Mouse (Mus musculus): Measurements from ENCODE around the gene Arid3b.
A peak's percentile ranks its signal among the peaks of the same experiment; 100 is the strongest.

The Arid3b gene

DNA sequence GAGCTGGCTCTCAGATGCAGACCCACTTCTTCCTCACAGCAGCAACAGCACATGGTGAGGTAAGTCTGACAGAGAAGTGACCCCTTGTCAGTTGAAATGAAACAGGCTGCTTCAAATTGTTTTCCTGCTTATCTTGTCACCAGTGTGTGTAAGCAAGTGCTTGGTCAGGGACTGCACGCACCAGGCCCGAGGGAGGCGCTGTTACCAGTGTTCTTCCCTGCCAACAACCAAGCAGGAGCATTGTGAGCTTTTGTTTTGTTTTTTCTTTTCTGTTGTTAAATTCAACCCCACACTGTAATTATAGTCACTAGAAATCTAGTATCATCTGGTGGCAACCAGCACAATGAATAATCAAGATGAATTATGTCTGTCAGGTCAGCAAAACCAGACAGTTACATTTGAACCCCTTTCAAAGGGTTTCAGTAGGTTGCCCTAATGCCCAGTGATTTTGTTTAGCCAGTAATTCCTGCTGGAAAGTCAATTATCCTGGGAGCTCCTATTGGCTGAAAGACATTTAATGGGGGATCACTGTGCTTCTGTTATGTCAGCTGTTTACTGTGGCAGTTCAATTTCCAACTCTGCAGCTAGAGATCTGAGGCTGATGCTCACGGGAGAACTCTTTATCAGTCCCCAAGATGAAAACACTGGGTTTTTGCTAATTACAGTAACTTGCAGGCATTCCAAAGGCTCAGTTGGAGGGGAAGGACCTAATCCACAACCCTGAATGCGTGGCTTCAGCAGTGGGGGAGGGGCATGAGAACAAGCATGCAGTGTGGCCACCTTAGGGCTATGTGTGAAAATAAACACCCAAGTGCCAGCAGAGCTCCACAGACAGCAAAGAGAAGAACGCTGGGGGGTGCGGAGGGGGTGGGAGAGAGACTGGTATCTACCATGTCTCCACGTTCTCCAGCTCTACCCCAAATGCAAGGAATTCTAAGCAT, 24.5 kb downstream of the Arid3b start:
- Histone ChIP-seq H3K36me3 (ENCODE audit: control insufficient read depth, insufficient read depth, low read length, poor library complexity, severe bottlenecking) (peaks cover 13% of the 10 kb centered on the region), H3K27me3 (ENCODE audit: control insufficient read depth, insufficient read depth, low read length, poor library complexity, severe bottlenecking) (no peaks in the 10 kb centered on the region)
- no peak for DNase-seq (ENCODE audit: low read depth, low spot score)

DNA sequence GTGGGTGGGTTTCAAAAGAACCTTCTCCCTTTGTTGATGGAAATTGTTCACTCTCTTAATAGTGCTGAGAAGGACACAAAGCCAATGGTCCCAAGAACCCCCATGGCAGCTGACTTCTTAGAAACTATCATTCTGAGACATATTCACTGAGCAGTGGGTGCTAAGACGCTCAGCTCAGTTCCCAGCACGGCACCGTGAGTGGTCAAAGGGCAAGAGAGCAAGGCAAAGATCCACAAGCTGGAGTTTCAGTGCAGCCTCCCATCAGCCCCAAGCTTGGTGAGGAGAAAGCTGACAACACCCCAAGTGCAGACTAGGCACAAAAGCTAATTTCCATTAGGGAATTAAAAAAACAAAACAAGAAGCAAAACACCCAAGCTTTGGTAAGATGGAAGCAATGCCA, 25.9 kb downstream of the Arid3b start:
- peaks cover 13% of the 10 kb centered on the region for H3K36me3 ChIP-seq (ENCODE audit: control insufficient read depth, insufficient read depth, low read length, poor library complexity, severe bottlenecking)
- H3K27me3 ChIP-seq (ENCODE audit: control insufficient read depth, insufficient read depth, low read length, poor library complexity, severe bottlenecking): no peaks in the 10 kb centered on the region
- no peak for DNase-seq (ENCODE audit: low read depth, low spot score)

- H3K27me3 ChIP-seq (ENCODE audit: control insufficient read depth, insufficient read depth, low read length, poor library complexity, severe bottlenecking): no peaks in the 10 kb centered on the region
- DNase-seq (ENCODE audit: low read depth, low spot score): no peak
- peaks cover 18% of the 10 kb centered on the region for H3K36me3 ChIP-seq (ENCODE audit: control insufficient read depth, insufficient read depth, low read length, poor library complexity, severe bottlenecking)
Measured at GRCm38 (mm10) chr9:57808771-57809310, 27.8 kb downstream of the Arid3b start.

GRCm38 (mm10) chr9:57807174-57807651, 29.4 kb downstream of the Arid3b start:
- H3K27me3 ChIP-seq (ENCODE audit: control insufficient read depth, insufficient read depth, low read length, poor library complexity, severe bottlenecking): no peaks in the 10 kb centered on the region
- peaks cover 20% of the 10 kb centered on the region for H3K36me3 ChIP-seq (ENCODE audit: control insufficient read depth, insufficient read depth, low read length, poor library complexity, severe bottlenecking)
- no peak for DNase-seq (ENCODE audit: low read depth, low spot score)

GRCm38 (mm10) chr9:57806066-57806481, 30.5 kb downstream of the Arid3b start:
- Histone ChIP-seq H3K27me3 (ENCODE audit: control insufficient read depth, insufficient read depth, low read length, poor library complexity, severe bottlenecking) (no peaks in the 10 kb centered on the region), H3K36me3 (ENCODE audit: control insufficient read depth, insufficient read depth, low read length, poor library complexity, severe bottlenecking) (peaks cover 20% of the 10 kb centered on the region)
- DNase-seq (ENCODE audit: low read depth, low spot score): peak; percentile 28

- no peaks in the 10 kb centered on the region for H3K27me3 ChIP-seq (ENCODE audit: control insufficient read depth, insufficient read depth, low read length, poor library complexity, severe bottlenecking)
- DNase-seq (ENCODE audit: low read depth, low spot score): no peak
- peaks cover 20% of the 10 kb centered on the region for H3K36me3 ChIP-seq (ENCODE audit: control insufficient read depth, insufficient read depth, low read length, poor library complexity, severe bottlenecking)
Measured at GRCm38 (mm10) chr9:57805087-57805737, 31.4 kb downstream of the Arid3b start.

GRCm38 (mm10) chr9:57803839-57804238, 32.8 kb downstream of the Arid3b start:
- DNase-seq (ENCODE audit: low read depth, low spot score): no peak
- Histone ChIP-seq H3K27me3 (ENCODE audit: control insufficient read depth, insufficient read depth, low read length, poor library complexity, severe bottlenecking) (no peaks in the 10 kb centered on the region), H3K36me3 (ENCODE audit: control insufficient read depth, insufficient read depth, low read length, poor library complexity, severe bottlenecking) (peaks cover 15% of the 10 kb centered on the region)

DNA sequence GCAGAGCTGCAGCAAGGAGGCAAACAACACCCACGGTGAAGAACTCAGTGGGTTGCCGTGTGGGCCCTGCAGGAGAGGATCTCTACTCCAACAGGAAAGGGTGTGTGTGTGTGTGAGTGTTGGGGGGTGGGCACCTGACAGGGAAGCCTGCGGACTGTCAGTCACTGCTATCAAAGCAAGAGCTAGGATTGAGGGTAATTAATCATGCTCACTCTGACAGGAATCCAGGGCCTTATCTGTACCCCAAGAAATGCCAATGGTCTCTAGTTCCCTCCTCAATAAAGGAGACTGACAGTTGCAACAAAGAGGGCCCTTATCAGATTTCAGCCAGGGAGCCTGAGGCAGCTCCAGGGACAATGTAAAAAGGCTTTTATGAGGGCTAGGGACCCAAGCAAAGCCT, 33.5 kb downstream of the Arid3b start:
- no peak for DNase-seq (ENCODE audit: low read depth, low spot score)
- Histone ChIP-seq H3K36me3 (ENCODE audit: control insufficient read depth, insufficient read depth, low read length, poor library complexity, severe bottlenecking) (peaks cover 15% of the 10 kb centered on the region), H3K27me3 (ENCODE audit: control insufficient read depth, insufficient read depth, low read length, poor library complexity, severe bottlenecking) (no peaks in the 10 kb centered on the region)

DNA sequence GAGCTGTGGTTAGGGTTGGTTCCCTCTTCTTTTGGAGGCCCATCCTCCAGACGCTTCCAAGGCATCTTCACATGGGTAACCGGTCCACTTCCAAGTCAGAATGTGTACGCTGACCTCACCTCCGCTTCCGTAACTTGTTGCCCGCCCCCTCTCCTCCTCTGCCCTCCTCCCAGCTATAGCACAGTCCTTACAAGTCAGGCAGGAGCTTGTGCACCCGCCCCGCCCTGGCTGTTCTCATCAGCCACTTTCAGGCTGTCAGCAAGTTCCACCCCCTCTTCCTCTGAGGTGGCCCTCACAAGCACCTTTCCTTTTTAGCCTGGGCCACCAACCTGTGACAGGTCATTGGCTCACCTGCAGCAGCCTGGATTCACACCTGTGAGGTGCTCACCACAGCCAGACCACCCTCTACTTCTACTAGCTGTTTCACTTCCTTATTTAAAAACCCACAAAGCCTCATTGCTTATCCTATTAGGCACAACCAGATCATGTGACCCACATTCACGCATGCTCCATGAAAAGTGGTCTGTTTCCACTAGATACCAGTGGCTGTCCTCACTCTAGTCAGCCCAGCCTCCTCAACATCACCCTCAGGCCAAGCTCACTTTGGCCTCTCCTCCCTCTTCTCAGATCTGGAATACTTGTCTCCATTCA, 36.1 kb downstream of the Arid3b start:
- no peaks in the 10 kb centered on the region for H3K27me3 ChIP-seq (ENCODE audit: control insufficient read depth, insufficient read depth, low read length, poor library complexity, severe bottlenecking)
- peaks cover 27% of the 10 kb centered on the region for H3K36me3 ChIP-seq (ENCODE audit: control insufficient read depth, insufficient read depth, low read length, poor library complexity, severe bottlenecking)
- peak; percentile 82 for DNase-seq (ENCODE audit: low read depth, low spot score)

DNA sequence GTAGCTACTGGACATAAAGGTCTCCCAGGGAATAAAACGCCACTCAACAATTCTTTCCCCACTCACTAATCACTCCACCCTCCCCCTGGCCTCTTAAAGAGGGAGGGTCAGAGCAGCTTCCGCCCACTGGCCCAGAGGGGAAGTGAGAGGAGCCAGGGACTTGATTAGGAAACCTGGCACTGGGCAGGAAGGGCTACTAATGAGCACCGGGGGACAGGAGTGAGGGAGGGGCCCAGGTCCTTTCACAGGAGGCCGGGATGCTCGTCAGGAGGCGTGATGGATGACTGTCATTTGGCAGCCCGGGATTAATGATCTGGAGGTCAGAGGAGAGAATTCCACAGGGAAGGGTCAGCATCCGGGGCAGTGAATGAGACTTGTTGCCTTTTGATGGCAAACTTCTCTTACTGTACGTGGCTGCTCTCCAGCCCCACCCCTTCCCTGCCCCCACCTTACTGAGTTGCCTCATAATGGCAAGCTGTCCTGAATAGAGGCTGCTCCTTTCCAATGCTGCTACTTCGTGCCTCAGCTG, 37.8 kb downstream of the Arid3b start:
- Histone ChIP-seq H3K27me3 (ENCODE audit: control insufficient read depth, insufficient read depth, low read length, poor library complexity, severe bottlenecking) (no peaks in the 10 kb centered on the region), H3K36me3 (ENCODE audit: control insufficient read depth, insufficient read depth, low read length, poor library complexity, severe bottlenecking) (peaks cover 27% of the 10 kb centered on the region)
- DNase-seq (ENCODE audit: low read depth, low spot score): no peak

GRCm38 (mm10) chr9:57797456-57797855, 39.1 kb downstream of the Arid3b start:
- Histone ChIP-seq H3K27me3 (ENCODE audit: control insufficient read depth, insufficient read depth, low read length, poor library complexity, severe bottlenecking) (no peaks in the 10 kb centered on the region), H3K36me3 (ENCODE audit: control insufficient read depth, insufficient read depth, low read length, poor library complexity, severe bottlenecking) (peaks cover 27% of the 10 kb centered on the region)
- no peak for DNase-seq (ENCODE audit: low read depth, low spot score)

- DNase-seq (ENCODE audit: low read depth, low spot score): peak; percentile 21
- peaks cover 14% of the 10 kb centered on the region for H3K36me3 ChIP-seq (ENCODE audit: control insufficient read depth, insufficient read depth, low read length, poor library complexity, severe bottlenecking)
- H3K27me3 ChIP-seq (ENCODE audit: control insufficient read depth, insufficient read depth, low read length, poor library complexity, severe bottlenecking): no peaks in the 10 kb centered on the region
Measured at GRCm38 (mm10) chr9:57789733-57790132, 46.9 kb downstream of the Arid3b start.

GRCm38 (mm10) chr9:57782656-57783055, 53.9 kb downstream of the Arid3b start:
- no peaks in the 10 kb centered on the region for H3K27me3 ChIP-seq (ENCODE audit: control insufficient read depth, insufficient read depth, low read length, poor library complexity, severe bottlenecking)
- H3K36me3 ChIP-seq (ENCODE audit: control insufficient read depth, insufficient read depth, low read length, poor library complexity, severe bottlenecking): no peaks in the 10 kb centered on the region
- DNase-seq (ENCODE audit: low read depth, low spot score): no peak

DNA sequence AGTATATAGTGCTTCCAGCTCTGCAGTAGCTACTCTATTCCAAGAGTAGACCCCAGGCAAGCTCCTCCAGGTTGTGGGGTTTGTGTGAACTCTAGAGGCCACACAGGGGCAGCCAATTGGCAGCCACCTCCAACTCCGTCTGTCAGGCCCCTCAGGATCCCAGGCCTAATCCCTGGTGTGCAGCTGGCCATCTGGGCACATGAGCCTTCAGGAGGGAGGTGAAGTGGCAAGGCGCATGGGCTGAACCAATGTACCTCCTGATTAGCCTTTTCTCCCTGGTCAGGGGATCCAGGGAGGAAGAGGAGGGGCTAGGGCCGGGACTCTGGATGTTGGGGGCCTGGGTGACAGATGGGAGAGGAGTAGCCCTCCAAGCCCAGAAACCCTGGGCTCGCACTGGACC, 60.9 kb downstream of the Arid3b start:
- no peak for DNase-seq (ENCODE audit: low read depth, low spot score)
- Histone ChIP-seq H3K27me3 (ENCODE audit: control insufficient read depth, insufficient read depth, low read length, poor library complexity, severe bottlenecking) (no peaks in the 10 kb centered on the region), H3K36me3 (ENCODE audit: control insufficient read depth, insufficient read depth, low read length, poor library complexity, severe bottlenecking) (no peaks in the 10 kb centered on the region)

Data from splenic B cell, adult 2 months (primary cell).